Mouse (Mus musculus) liver, embryonic 11.5 days (tissue): Measurements from ENCODE around the gene Kalrn. TPM values are rescaled to one million over a fixed set of nuclear protein-coding genes. Genes with fewer than 3 reads are reported as not detected.
A peak's percentile ranks its signal among the peaks of the same experiment; 100 is the strongest.

Experiments used
- ATAC-seq: fragments of 200-750 bp; cut with Nextera tagmentation; replicated peaks from 2 replicates; pipeline ENCODE4 v1.8.0; 2017; ENCODE audit warnings: moderate number of reproducible peaks, mild to moderate bottlenecking, moderate TSS enrichment, moderate library complexity; ENCODE audit not compliant: low FRiP score
- DNase-seq: peaks from one replicate; pipeline ENCODE4 v3.0.0-alpha.2; 2017; ENCODE audit warnings: low spot score
- H3K27ac ChIP-seq: fragments of 300-500 bp; sonication (generic); 2 replicates; pipeline ENCODE4 v1.5.1; 2014; ENCODE audit warnings: mild to moderate bottlenecking, low read depth, low read length, control low read depth
- H3K27me3 ChIP-seq: fragments of 300-500 bp; sonication (generic); replicated peaks from 2 replicates; pipeline ENCODE4 v1.6.1; 2014; ENCODE audit warnings: low read length, mixed read lengths; ENCODE audit not compliant: control insufficient read depth, insufficient read depth
- H3K36me3 ChIP-seq: fragments of 300-500 bp; sonication (generic); 2 replicates; pipeline ENCODE4 v1.6.1; 2014; ENCODE audit warnings: mild to moderate bottlenecking, low read length, moderate library complexity, mixed read lengths; ENCODE audit not compliant: control insufficient read depth, insufficient read depth
- H3K4me1 ChIP-seq: fragments of 300-500 bp; sonication (generic); replicated peaks from 2 replicates; pipeline ENCODE4 v1.6.1; 2014; ENCODE audit warnings: low read length, mixed read lengths; ENCODE audit not compliant: control insufficient read depth, insufficient read depth
- H3K4me2 ChIP-seq: fragments of 300-500 bp; sonication (generic); 2 replicates; pipeline ENCODE4 v1.6.1; 2014; ENCODE audit warnings: mild to moderate bottlenecking, control low read depth, moderate library complexity
- H3K4me3 ChIP-seq: fragments of 300-500 bp; sonication (generic); 2 replicates; pipeline ENCODE4 v1.5.1; 2014; ENCODE audit warnings: low read depth, low read length, control low read depth
- H3K9ac ChIP-seq: fragments of 300-500 bp; sonication (generic); 2 replicates; pipeline ENCODE4 v1.6.1; 2014; ENCODE audit warnings: low read depth, low read length, control low read depth
- H3K9me3 ChIP-seq: fragments of 300-500 bp; sonication (generic); 2 replicates; pipeline ENCODE4 v1.6.1; 2016; ENCODE audit warnings: low read length, inconsistent platforms, mixed read lengths; ENCODE audit not compliant: control insufficient read depth
- WGBS: fragments of 180-500 bp; shearing (Covaris S2); extraction: QIAGEN DNeasy Blood & Tissue Kit; methylation state at CpG from one replicate; pipeline ENCODE4 v1.1.7; 2014; 5-methylcytosine and 5-hydroxymethylcytosine counted together
- polyA plus RNA-seq: library from polyadenylated mRNA; unstranded; fragments of >200 nt; fragmentation: Nextera tagmentation; extraction: Ambion mirVana; gene quantifications from 2 replicates; pipeline ENCODE4 v1.2.1, GENCODE M21; 2014

Gene Kalrn
- polyA plus RNA-seq, 1 experiment from 2014 or later, result 25.1 TPM

- H3K36me3 ChIP-seq, result no peaks in the 10 kb centered on the region
- no peaks in the 10 kb centered on the region for H3K9me3 ChIP-seq
- ATAC-seq (no peak), DNase-seq (peak; percentile 58)
- WGBS, result 52% methylated on average over 17 of the region's 17 CpGs
- peak overlapping the region; percentile 33; the same call in 1 of the 2 replicates for H3K4me2 ChIP-seq
- H3K4me1 ChIP-seq, result no peaks in the 10 kb centered on the region
- H3K27me3 ChIP-seq, result no peaks in the 10 kb centered on the region
- no peak overlapping the region for H3K9ac ChIP-seq
- H3K27ac ChIP-seq, result no peak overlapping the region
- no peak overlapping the region for H3K4me3 ChIP-seq
Observed at GRCm38 (mm10) chr16:33988358-33989012, 584.8 kb downstream of the Kalrn start.

GRCm38 (mm10) chr16:33986993-33987392 is 586.3 kb downstream of the Kalrn start:
- Histone ChIP-seq H3K27me3 (no peaks in the 10 kb centered on the region), H3K9ac (no peak overlapping the region), H3K4me1 (no peaks in the 10 kb centered on the region), H3K36me3 (no peaks in the 10 kb centered on the region), H3K27ac (no peak overlapping the region), H3K9me3 (no peaks in the 10 kb centered on the region), H3K4me2 (no peak overlapping the region), H3K4me3 (no peak overlapping the region)
- ATAC-seq, result no peak
- no peak for DNase-seq
- WGBS, result 85% methylated on average over 7 of the region's 7 CpGs

GRCm38 (mm10) chr16:33985372-33985771 is 588.0 kb downstream of the Kalrn start:
- H3K4me2 ChIP-seq, result no peak overlapping the region

GRCm38 (mm10) chr16:33983712-33984111 is 589.6 kb downstream of the Kalrn start:
- no peak overlapping the region for H3K4me2 ChIP-seq
- DNase-seq, result no peak
- WGBS, result 88% methylated on average over 6 of the region's 6 CpGs
- H3K4me1 ChIP-seq, result no peaks in the 10 kb centered on the region; the same call in 1 of the 2 replicates
- H3K27ac ChIP-seq, result no peak overlapping the region
- H3K27me3 ChIP-seq, result no peaks in the 10 kb centered on the region
- H3K36me3 ChIP-seq, result no peaks in the 10 kb centered on the region
- H3K4me3 ChIP-seq, result no peak overlapping the region
- no peaks in the 10 kb centered on the region for H3K9me3 ChIP-seq
- no peak overlapping the region for H3K9ac ChIP-seq
- ATAC-seq, result no peak

More at GRCm38 (mm10) chr16:33985372-33985771, 588.0 kb downstream of the Kalrn start:
- DNase-seq (no peak), ATAC-seq (no peak)
- WGBS, result 45% methylated on average over 6 of the region's 6 CpGs
- Histone ChIP-seq H3K27me3 (no peaks in the 10 kb centered on the region), H3K9ac (no peak overlapping the region), H3K36me3 (no peaks in the 10 kb centered on the region), H3K4me3 (no peak overlapping the region), H3K9me3 (no peaks in the 10 kb centered on the region), H3K4me1 (no peaks in the 10 kb centered on the region), H3K27ac (no peak overlapping the region)

GRCm38 (mm10) chr16:33979855-33980254 is 593.5 kb downstream of the Kalrn start:
- Histone ChIP-seq H3K4me2 (no peak overlapping the region), H3K4me3 (no peak overlapping the region), H3K27ac (no peak overlapping the region), H3K4me1 (no peaks in the 10 kb centered on the region; the same call in 1 of the 2 replicates), H3K9ac (no peak overlapping the region), H3K36me3 (no peaks in the 10 kb centered on the region), H3K9me3 (no peaks in the 10 kb centered on the region), H3K27me3 (no peaks in the 10 kb centered on the region)
- ATAC-seq, result no peak
- DNase-seq, result no peak
- 62% methylated on average over 2 of the region's 2 CpGs for WGBS

- ATAC-seq (peak; percentile 68; the same call in 1 of the 2 replicates), DNase-seq (no peak)
- Histone ChIP-seq H3K27ac (no peak overlapping the region), H3K9ac (peak overlapping the region; percentile 84), H3K36me3 (peaks cover 12% of the 10 kb centered on the region; the same call in 1 of the 2 replicates), H3K27me3 (no peaks in the 10 kb centered on the region), H3K9me3 (no peaks in the 10 kb centered on the region), H3K4me2 (peak overlapping the region; percentile 93), H3K4me1 (peaks cover 13% of the 10 kb centered on the region), H3K4me3 (peak overlapping the region; percentile 82)
- WGBS, result 44% methylated on average over 2 of the region's 2 CpGs
Observed at GRCm38 (mm10) chr16:33967283-33967640, 606.1 kb downstream of the Kalrn start.

GRCm38 (mm10) chr16:33966538-33967282 is 606.6 kb downstream of the Kalrn start, which contains the start of gene Umps:
Umps (minus strand) TSS chr16:33967038.
- Histone ChIP-seq H3K4me3 (peak within 1 kb of the TSS; percentile 82), H3K9ac (peak within 1 kb of the TSS; percentile 84), H3K4me2 (peak within 1 kb of the TSS; percentile 93), H3K9me3 (no peaks in the 10 kb centered on the region), H3K4me1 (peaks cover 13% of the 10 kb centered on the region), H3K27ac (peak within 1 kb of the TSS; percentile 62), H3K27me3 (no peaks in the 10 kb centered on the region), H3K36me3 (peaks cover 15% of the 10 kb centered on the region; the same call in 1 of the 2 replicates)
- DNase-seq (peak; percentile 90), ATAC-seq (peak; percentile 88)
- under 1% methylated on average over 44 of the region's 44 CpGs for WGBS

- ATAC-seq (0 out of 2 replicates have a peak, but pooled peaks have one; percentile 10), DNase-seq (no peak)
- H3K36me3 ChIP-seq, result peaks cover 22% of the 10 kb centered on the region
- no peaks in the 10 kb centered on the region for H3K27me3 ChIP-seq
- H3K4me2 ChIP-seq, result peak overlapping the region; percentile 93
- WGBS, result 12% methylated on average over 15 of the region's 15 CpGs
- peak overlapping the region; percentile 62 for H3K27ac ChIP-seq
- H3K4me3 ChIP-seq, result peak overlapping the region; percentile 82
- peak overlapping the region; percentile 84 for H3K9ac ChIP-seq
- no peaks in the 10 kb centered on the region for H3K9me3 ChIP-seq
- H3K4me1 ChIP-seq, result peaks cover 13% of the 10 kb centered on the region
Observed at GRCm38 (mm10) chr16:33965878-33966537, 607.3 kb downstream of the Kalrn start.
